Mouse (Mus musculus) bone marrow macrophage, adult 2 months (primary cell): ENCODE measurements around the gene Plcd1. TPM values are rescaled to one million over a fixed set of nuclear protein-coding genes. Genes with fewer than 3 reads are reported as not detected.

Experiments used
- H3K27ac ChIP-seq: 2 replicates; pipeline ENCODE4 v1.5.1; 2012; ENCODE audit warnings: low read depth, low read length; ENCODE audit not compliant: insufficient read depth
- H3K4me1 ChIP-seq: 2 replicates; pipeline ENCODE4 v1.6.1; 2012; ENCODE audit warnings: low read length; ENCODE audit not compliant: control insufficient read depth, insufficient read depth
- H3K4me3 ChIP-seq: 2 replicates; pipeline ENCODE4 v1.5.1; 2012; ENCODE audit warnings: mild to moderate bottlenecking, low read length, moderate library complexity; ENCODE audit not compliant: insufficient read depth
- CTCF ChIP-seq: IDR thresholded peaks from 2 replicates; pipeline ENCODE4 v1.5.1; 2012; ENCODE audit warnings: low read depth, mild to moderate bottlenecking, low read length, moderate library complexity
- POLR2A ChIP-seq: IDR thresholded peaks from 2 replicates; pipeline ENCODE4 v1.6.1; 2012; ENCODE audit warnings: mild to moderate bottlenecking, low read depth, low read length, borderline replicate concordance
- polyA plus RNA-seq: library from polyadenylated mRNA; stranded (reverse); fragments of >200 nt; gene quantifications from 2 replicates; pipeline ENCODE4 v1.2.4, GENCODE M21; 2012; ENCODE audit not compliant: missing spikeins, insufficient read depth, insufficient read length

The Plcd1 gene
- polyA plus RNA-seq, 1 experiment: 1.7 TPM

DNA sequence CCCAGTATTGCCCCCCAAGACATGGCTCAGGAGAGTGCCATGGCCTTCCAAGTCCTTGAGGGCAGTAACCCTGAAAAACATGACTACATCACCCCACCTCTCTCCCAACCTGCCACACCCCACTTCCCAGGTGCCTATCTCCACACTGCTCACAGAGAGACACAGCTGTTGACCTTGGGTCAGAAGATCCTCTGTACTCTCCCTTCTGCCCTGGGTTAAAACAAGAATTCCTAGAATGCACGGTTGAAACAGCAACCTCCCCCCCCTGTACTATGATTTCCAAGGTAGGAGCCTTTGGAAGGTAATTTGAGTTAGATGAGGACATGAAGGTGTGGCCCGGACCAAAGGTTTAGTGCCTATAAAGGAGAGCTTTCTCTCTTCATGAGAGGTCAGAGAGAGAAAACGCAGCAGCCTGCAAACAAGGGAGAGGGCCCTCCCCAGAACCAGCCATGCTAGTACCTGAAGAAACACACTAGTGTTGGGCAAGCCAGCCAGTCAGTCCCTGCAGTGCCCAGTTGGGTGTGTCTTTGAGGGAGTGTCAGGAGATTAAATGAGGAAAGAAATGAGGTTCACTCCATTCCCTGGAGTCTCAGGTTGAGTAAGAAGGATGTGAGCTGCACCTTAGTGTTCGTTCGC lies 13.1 kb downstream of the Plcd1 start:
- Histone ChIP-seq H3K4me3 (no peak overlapping the region), H3K4me1 (peaks cover 11% of the 10 kb centered on the region), H3K27ac (no peak overlapping the region)
- no peak for TF ChIP-seq CTCF
- TF ChIP-seq POLR2A: no peak

DNA sequence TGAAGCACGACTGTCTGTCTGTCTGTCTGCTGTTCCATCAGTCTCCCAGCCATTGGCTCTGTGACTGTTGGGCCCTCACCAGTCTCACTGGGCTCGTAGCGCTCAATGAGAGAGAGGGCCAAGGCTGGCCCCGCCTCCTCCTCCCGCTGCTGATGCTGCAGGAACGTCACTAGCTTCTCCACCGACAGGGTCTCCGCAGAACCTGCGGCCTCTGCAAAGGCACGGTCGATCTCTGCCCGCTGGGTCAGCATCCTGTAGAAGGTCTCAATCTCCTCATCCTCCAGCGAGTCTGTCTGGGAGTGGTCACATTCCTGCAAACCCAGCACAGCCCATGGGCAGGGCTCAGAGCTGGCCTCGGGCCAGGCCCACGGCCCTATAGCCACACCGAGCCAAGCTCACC lies 17.6 kb downstream of the Plcd1 start:
- TF ChIP-seq CTCF (no peak), POLR2A (no peak)
- Histone ChIP-seq H3K4me1 (peaks cover 20% of the 10 kb centered on the region), H3K4me3 (no peak overlapping the region), H3K27ac (peak overlapping the region; percentile 79)

DNA sequence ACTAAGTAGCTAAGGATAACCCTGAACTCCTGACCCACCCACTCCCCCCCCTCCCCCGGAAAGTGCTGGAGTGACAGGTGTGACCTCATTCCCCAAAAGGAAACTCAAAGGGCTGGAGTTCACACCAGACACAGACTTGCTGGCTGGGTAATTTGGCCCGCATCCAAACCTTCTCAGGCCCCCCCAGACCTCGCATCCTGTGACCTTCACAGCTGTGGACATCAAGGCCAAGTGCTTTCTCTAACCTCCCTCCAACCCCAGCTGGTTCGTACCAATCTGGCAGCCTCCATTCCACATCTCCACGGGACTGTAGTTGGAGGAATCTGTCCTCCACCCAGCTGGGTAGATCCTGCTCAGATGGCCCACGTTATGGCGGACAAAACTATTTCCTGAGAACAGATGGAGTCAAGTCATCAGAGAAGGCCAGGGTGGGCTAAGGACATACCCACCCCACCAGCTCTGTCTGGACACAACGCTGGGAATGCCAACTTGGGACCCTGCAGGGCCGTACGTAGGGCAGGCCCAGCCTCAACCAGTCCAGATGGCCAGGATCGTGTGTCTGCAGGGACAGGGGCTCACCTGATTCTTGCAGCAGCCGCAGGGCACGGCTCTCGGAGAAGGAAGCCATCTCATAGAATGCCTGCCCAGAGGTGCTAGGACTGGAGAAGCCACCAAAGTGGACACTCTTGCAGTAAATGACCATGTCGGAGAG lies 20.0 kb downstream of the Plcd1 start:
- H3K4me1 ChIP-seq: peaks cover 20% of the 10 kb centered on the region
- TF ChIP-seq POLR2A (no peak), CTCF (no peak)
- no peak overlapping the region for H3K27ac ChIP-seq
- no peak overlapping the region for H3K4me3 ChIP-seq

DNA sequence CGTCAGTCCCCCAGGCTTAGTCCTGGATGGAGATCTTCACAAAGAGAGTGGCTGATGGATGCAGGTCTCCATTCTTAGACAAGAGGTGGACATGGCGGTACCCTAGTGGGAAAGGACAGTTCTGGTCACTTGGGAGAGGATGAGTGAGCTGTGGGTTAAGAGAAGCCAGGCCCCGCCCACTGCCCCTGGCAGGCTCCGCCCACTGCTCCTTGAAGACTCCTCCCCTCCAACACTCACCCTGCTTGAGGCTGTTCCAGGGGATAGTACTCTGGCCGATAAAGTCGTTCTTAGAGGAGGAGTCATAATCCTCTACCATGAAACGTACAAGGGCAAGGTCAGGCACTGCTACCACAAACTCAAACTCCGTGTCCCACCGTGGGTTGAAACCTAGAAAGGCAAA lies 21.5 kb downstream of the Plcd1 start:
- H3K4me1 ChIP-seq: peaks cover 20% of the 10 kb centered on the region
- no peak overlapping the region for H3K4me3 ChIP-seq
- TF ChIP-seq POLR2A (no peak), CTCF (no peak)
- no peak overlapping the region for H3K27ac ChIP-seq

DNA sequence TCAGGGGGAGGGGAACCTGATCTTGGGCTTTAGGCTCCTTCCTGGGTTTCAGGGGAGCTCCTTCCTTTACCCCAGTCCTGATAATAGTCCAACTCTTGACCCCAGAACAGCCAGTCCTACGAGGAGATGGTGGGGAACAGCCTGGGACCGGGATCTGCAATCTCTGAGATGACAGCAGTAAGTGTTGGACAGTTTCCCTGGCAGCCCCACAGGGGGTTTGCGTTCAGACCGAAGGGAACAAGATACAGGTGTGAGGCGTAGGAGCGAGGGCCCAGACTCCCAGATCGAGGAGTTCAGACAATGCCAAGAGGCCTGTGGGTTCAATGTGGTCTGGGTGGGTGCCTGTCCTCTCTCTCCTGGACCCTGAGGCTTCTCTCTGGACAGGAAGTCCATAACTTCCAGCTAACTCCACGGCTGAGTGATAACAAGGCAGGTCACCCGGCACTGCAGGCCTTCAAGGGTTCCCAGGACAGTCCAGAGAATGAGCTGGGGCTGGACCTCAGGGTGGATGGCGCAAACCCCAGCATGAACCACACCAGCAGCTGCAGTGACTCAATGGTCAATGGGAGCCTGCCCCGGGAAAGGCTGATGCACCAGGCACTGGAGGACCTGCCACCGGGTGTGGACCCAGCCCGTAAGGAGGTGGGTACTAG lies 23.0 kb downstream of the Plcd1 start:
- H3K4me3 ChIP-seq: no peak overlapping the region
- TF ChIP-seq CTCF (no peak), POLR2A (no peak)
- no peak overlapping the region for H3K27ac ChIP-seq
- peaks cover 15% of the 10 kb centered on the region for H3K4me1 ChIP-seq

DNA sequence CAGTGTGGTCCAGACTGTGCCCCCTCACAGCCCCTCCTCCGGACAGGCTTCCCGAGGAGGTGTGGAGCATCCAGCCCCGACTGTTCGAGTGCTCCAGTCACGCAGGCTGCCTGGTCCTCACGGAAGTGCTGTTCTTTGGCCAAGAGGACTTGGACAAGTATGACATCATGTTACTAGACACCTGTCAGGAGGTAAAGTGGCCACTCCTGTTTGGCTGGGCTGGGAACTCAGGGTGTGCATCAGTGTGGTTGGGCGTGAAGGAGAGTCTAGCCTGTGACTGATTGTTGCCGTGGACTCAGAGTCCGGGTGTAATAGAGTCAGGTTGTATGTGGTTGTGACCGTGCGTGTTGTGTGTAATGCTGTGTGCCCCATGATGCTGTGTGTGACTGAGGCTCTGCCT lies 25.0 kb downstream of the Plcd1 start:
- TF ChIP-seq CTCF (no peak), POLR2A (no peak)
- Histone ChIP-seq H3K27ac (no peak overlapping the region), H3K4me3 (no peak overlapping the region), H3K4me1 (peaks cover 13% of the 10 kb centered on the region)

DNA sequence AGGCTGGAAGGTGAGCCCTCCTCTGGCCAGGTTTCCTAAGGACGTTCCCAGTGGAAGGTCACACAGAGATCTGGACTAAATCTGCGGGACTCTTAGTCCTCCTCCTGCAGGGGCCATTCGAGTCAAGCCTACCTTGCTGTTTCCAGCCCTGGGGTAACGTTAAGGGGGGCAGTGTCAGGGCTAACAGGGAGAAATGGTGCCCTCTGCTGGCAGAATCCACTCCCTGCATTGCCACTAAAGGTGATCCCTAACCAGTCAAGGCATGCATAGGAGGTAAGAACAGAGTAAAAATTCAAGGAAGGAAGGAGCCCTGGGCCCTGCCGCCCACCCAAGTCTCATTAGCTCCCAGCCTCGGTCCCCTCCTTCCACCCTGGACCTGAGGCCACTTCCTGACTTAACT lies 25.7 kb downstream of the Plcd1 start:
- Histone ChIP-seq H3K4me3 (no peak overlapping the region), H3K4me1 (peaks cover 15% of the 10 kb centered on the region), H3K27ac (no peak overlapping the region)
- peak; percentile 90 for TF ChIP-seq CTCF
- TF ChIP-seq POLR2A: no peak

DNA sequence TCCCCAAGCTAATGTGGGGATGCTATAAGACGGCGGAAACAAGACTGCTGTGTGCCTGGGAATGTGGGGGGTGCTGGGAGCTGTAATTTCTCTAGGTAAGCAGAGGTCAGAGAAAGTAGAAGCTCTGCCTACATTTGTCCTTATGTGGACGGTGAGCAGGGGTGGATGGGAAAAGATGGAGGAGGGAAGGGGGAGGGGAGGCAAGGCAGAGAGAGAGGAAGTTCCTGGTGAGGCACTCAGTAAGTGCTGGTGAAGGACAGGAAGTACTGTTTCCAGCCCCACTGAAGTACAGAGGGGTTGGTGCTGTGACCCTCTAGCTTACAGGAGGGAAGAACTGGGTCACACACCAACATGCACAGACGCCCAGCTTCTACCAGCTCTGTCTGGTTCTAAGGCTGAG lies 29.0 kb downstream of the Plcd1 start:
- TF ChIP-seq POLR2A (no peak), CTCF (no peak)
- peak overlapping the region; percentile 38; the same call in 1 of the 2 replicates for H3K27ac ChIP-seq
- H3K4me1 ChIP-seq: peaks cover 15% of the 10 kb centered on the region
- H3K4me3 ChIP-seq: peak overlapping the region; percentile 61

DNA sequence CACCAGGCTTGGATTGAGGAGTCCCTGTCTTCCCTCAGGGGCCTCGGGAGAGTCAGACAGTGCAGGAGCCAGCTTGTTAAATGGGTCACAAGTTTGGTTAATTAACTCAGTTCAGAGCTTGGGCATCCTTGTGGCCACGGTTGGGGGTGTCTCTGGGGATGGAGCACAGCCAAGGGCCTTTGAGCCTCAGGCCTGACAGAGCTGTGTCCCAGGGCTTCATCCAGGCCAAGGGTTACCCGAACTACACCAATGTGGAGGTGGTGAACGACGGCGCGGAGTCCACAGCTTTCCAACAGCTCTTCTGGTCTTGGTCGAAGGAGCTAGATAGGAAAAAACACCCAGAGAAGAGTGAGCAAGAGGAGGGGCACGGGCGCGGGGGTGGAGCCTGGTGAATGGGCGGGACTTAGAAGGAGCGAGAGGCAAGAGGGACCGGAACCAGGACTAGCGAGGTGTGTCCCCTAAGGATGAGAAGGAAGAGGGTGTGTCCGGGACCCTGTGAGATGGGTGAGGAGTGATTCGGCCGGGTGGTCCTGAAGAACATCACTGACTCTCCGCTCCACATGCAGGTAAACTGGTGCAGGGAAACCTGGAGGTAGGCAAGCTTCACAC lies 30.2 kb downstream of the Plcd1 start:
- TF ChIP-seq CTCF (no peak), POLR2A (no peak)
- no peak overlapping the region for H3K27ac ChIP-seq

DNA sequence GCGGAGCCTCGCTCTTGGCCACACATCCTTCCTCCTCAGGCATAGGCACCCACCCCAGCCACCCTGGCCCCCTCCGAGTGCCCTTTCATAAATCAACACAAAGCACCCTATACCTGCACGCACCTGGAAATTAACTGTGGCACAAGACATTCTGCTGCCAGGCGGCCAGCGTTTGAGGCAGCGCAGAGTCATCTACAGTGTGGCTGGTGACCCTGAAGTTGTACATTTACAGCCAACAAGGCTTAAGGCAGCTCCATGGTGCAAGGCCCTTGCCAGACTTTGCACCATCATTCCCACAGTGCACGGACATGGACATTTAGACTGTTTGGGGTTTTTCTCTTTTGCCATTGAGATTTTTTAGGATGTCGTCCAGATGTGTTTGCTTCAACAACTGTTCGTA lies 32.6 kb downstream of the Plcd1 start:
- no peak for TF ChIP-seq POLR2A
- TF ChIP-seq CTCF: no peak
- peaks cover 11% of the 10 kb centered on the region for H3K4me1 ChIP-seq
- no peak overlapping the region for H3K27ac ChIP-seq
- no peak overlapping the region for H3K4me3 ChIP-seq

More for the DNA sequence above, 30.2 kb downstream of the Plcd1 start:
- Histone ChIP-seq H3K4me3 (peak overlapping the region; percentile 61), H3K4me1 (peaks cover 15% of the 10 kb centered on the region)

DNA sequence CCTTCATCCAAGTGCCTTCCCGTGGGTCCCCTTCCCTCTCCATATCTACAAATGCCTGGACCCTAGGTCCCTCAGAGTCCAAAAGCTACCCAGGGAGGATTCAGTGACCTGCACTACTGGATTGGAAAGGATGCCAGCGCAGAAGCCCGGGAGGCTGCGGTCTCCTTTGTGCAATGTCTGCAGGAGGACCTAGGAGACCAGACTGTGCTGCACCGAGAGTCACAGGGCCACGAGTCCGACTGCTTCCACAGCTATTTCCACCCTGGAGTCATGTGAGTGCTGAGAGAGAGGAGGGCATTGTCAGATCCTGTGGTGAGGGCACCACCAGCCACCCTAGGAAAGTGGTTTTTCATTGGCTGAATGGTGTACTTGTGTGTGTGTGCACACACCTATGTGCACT lies 35.1 kb downstream of the Plcd1 start:
- no peak overlapping the region for H3K4me3 ChIP-seq
- peaks cover 4% of the 10 kb centered on the region; the same call in 1 of the 2 replicates for H3K4me1 ChIP-seq
- no peak for TF ChIP-seq CTCF
- TF ChIP-seq POLR2A: no peak
- H3K27ac ChIP-seq: no peak overlapping the region
